In genomic region chr7:66230638-66231550, GRCm38 (mm10) we compare ENCODE assay signal across 8 mouse cellular contexts.
DNase-seq lines count a peak whose midpoint lies in the region.

No protein-coding gene starts in this region.

- H3K4me1 ChIP-seq in midbrain, embryonic 10.5 days = peaks cover 43% of the 10 kb centered on the region

- peak; percentile 23 for DNase-seq in ovary, postnatal 14 days (ENCODE audit: low spot score)
- no peak for DNase-seq in ovary, adult 18-20 months (ENCODE audit: low spot score)
- peak; percentile 42 for DNase-seq in embryo, embryonic 9.5 days (ENCODE audit: extremely low spot score)
- peak; percentile 37 for DNase-seq in gastrocnemius, postnatal 10 days
- DNase-seq in layer of hippocampus, postnatal 10 days (ENCODE audit: low spot score in 2 of 2) = peak; percentile 42 to 55
- DNase-seq in midbrain, embryonic 10.5 days (ENCODE audit: low spot score) = peak; percentile 35
- DNase-seq in urinary bladder, postnatal 14 days (ENCODE audit: low spot score) = no peak
- no peak for DNase-seq in cerebellum, postnatal 4 days (ENCODE audit: low spot score in 2 of 2)

- H3K9me3 ChIP-seq in midbrain, embryonic 10.5 days (replicated peaks) = no peaks in the 10 kb centered on the region

- H3K4me3 ChIP-seq in midbrain, embryonic 10.5 days = 0 out of 2 replicates have a peak overlapping the region, but pooled peaks have one; percentile 9

- no peaks in the 10 kb centered on the region for H3K36me3 ChIP-seq in midbrain, embryonic 10.5 days

- H3K27me3 ChIP-seq in midbrain, embryonic 10.5 days (ENCODE audit: low read depth, poor library complexity, severe bottlenecking) = no peaks in the 10 kb centered on the region

- H3K27ac ChIP-seq in midbrain, embryonic 10.5 days (replicated peaks) = peak overlapping the region; percentile 83

- 52% methylated on average over 17 of the region's 17 CpGs for WGBS in midbrain, embryonic 10.5 days

Comparison
In these comparisons a context has a peak if more than half of its experiments do, and no peak if none do; other contexts are left out.
1. DNase-seq: peak in ovary, postnatal 14 days (single experiment), embryo, embryonic 9.5 days (single experiment), gastrocnemius, postnatal 10 days (single experiment), layer of hippocampus, postnatal 10 days (2 of 2) and midbrain, embryonic 10.5 days (single experiment); none in ovary, adult 18-20 months (single experiment), urinary bladder, postnatal 14 days (single experiment) and cerebellum, postnatal 4 days (0 of 2).